Mouse (Mus musculus) forebrain, embryonic 16.5 days (tissue): ENCODE data around the gene Plekho2. TPM values are rescaled to one million over a fixed set of nuclear protein-coding genes. Genes with fewer than 3 reads are reported as not detected.
A peak's percentile ranks its signal among the peaks of the same experiment; 100 is the strongest.

Experiments
- ATAC-seq: fragments of 200-750 bp; cut with Nextera tagmentation; 2 replicates; pipeline ENCODE4 v1.8.0; 2017; ENCODE audit warnings: mild to moderate bottlenecking, moderate library complexity
- H3K27ac ChIP-seq: fragments of 300-500 bp; sonication (generic); 2 replicates; pipeline ENCODE4 v1.5.1; 2014; ENCODE audit warnings: low read length, control low read depth
- H3K27me3 ChIP-seq: fragments of 300-500 bp; sonication (generic); replicated peaks from 2 replicates; pipeline ENCODE4 v1.6.1; 2014; ENCODE audit warnings: low read length; ENCODE audit not compliant: control insufficient read depth, insufficient read depth
- H3K36me3 ChIP-seq: fragments of 300-500 bp; sonication (generic); 2 replicates; pipeline ENCODE4 v1.6.1; 2014; ENCODE audit not compliant: control insufficient read depth, insufficient read depth
- H3K4me1 ChIP-seq: fragments of 300-500 bp; sonication (generic); replicated peaks from 2 replicates; pipeline ENCODE4 v1.6.1; 2014; ENCODE audit warnings: low read length; ENCODE audit not compliant: control insufficient read depth, insufficient read depth
- H3K4me2 ChIP-seq: fragments of 300-500 bp; sonication (generic); 2 replicates; pipeline ENCODE4 v1.6.1; 2014; ENCODE audit warnings: mild to moderate bottlenecking, low read length, control low read depth
- H3K4me3 ChIP-seq: fragments of 300-500 bp; sonication (generic); replicated peaks from 2 replicates; pipeline ENCODE4 v1.5.1; 2014; ENCODE audit warnings: mild to moderate bottlenecking, low read length, control low read depth
- H3K9ac ChIP-seq: fragments of 300-500 bp; sonication (generic); replicated peaks from 2 replicates; pipeline ENCODE4 v1.6.1; 2014; ENCODE audit warnings: low read depth, low read length, control low read depth
- H3K9me3 ChIP-seq: fragments of 300-500 bp; sonication (generic); 2 replicates; pipeline ENCODE4 v1.6.1; 2016; ENCODE audit warnings: low read length; ENCODE audit not compliant: control insufficient read depth
- WGBS: fragments of 180-500 bp; shearing (Covaris S2); extraction: QIAGEN DNeasy Blood & Tissue Kit; methylation state at CpG from one replicate; pipeline ENCODE4 v1.1.7; 2014; 5-methylcytosine and 5-hydroxymethylcytosine counted together
- polyA plus RNA-seq: library from polyadenylated mRNA; unstranded; fragments of >200 nt; fragmentation: Nextera tagmentation; extraction: Ambion mirVana; gene quantifications from 2 replicates; pipeline ENCODE4 v1.2.1, GENCODE M21; 2015

Gene Plekho2
- polyA plus RNA-seq, 1 experiment from 2014 or later, result 4.7 TPM

GRCm38 (mm10) chr9:65587573-65588358, 7.9 kb upstream of the Plekho2 start:
- H3K27ac ChIP-seq, result no peak overlapping the region
- H3K9me3 ChIP-seq, result no peaks in the 10 kb centered on the region
- H3K9ac ChIP-seq, result peak overlapping the region; percentile 56
- H3K27me3 ChIP-seq, result no peaks in the 10 kb centered on the region
- peak overlapping the region; percentile 95 for H3K4me2 ChIP-seq
- H3K36me3 ChIP-seq, result no peaks in the 10 kb centered on the region
- peak; percentile 53 for ATAC-seq
- peaks cover 30% of the 10 kb centered on the region for H3K4me1 ChIP-seq
- H3K4me3 ChIP-seq, result peak overlapping the region; percentile 58
- under 1% methylated on average over 64 of the region's 64 CpGs for WGBS

GRCm38 (mm10) chr9:65587270-65587572, 7.4 kb upstream of the Plekho2 start:
- ATAC-seq, result 0 out of 2 replicates have a peak, but pooled peaks have one; percentile 15
- Histone ChIP-seq H3K9me3 (no peaks in the 10 kb centered on the region), H3K9ac (peak overlapping the region; percentile 56), H3K4me2 (peak overlapping the region; percentile 95), H3K27ac (no peak overlapping the region), H3K27me3 (no peaks in the 10 kb centered on the region), H3K36me3 (no peaks in the 10 kb centered on the region), H3K4me1 (peaks cover 30% of the 10 kb centered on the region), H3K4me3 (peak overlapping the region; percentile 58)
- 0% methylated on average over 6 of the region's 6 CpGs for WGBS

GRCm38 (mm10) chr9:65586406-65587269, 6.8 kb upstream of the Plekho2 start, which contains the start of gene Pif1:
Gene Pif1 (plus strand): TSS chr9:65587160.
- Histone ChIP-seq H3K27me3 (no peaks in the 10 kb centered on the region), H3K36me3 (no peaks in the 10 kb centered on the region), H3K27ac (peak within 1 kb of the TSS; percentile 30; the same call in 1 of the 2 replicates), H3K4me2 (peak within 1 kb of the TSS; percentile 95), H3K9ac (peak within 1 kb of the TSS; percentile 56), H3K9me3 (no peaks in the 10 kb centered on the region), H3K4me1 (peaks cover 30% of the 10 kb centered on the region), H3K4me3 (peak within 1 kb of the TSS; percentile 58)
- WGBS, result 10% methylated on average over 28 of the region's 28 CpGs
- peak; percentile 94 for ATAC-seq

- no peak for ATAC-seq
- Histone ChIP-seq H3K4me2 (no peak overlapping the region), H3K27me3 (no peaks in the 10 kb centered on the region), H3K4me3 (no peak overlapping the region), H3K27ac (no peak overlapping the region), H3K9me3 (no peaks in the 10 kb centered on the region), H3K36me3 (no peaks in the 10 kb centered on the region), H3K9ac (no peak overlapping the region), H3K4me1 (peaks cover 20% of the 10 kb centered on the region)
- WGBS, result 32% methylated on average over 8 of the region's 8 CpGs
These were observed 3.2 kb upstream of the Plekho2 start for GRCm38 (mm10) chr9:65583045-65583444.

GRCm38 (mm10) chr9:65580401-65581256, 789 bp upstream of the Plekho2 start:
- H3K36me3 ChIP-seq, result no peaks in the 10 kb centered on the region
- H3K27me3 ChIP-seq, result no peaks in the 10 kb centered on the region
- no peaks in the 10 kb centered on the region for H3K9me3 ChIP-seq
- peak overlapping the region; percentile 67 for H3K4me2 ChIP-seq
- H3K9ac ChIP-seq, result peak overlapping the region; percentile 57
- peaks cover 13% of the 10 kb centered on the region for H3K4me1 ChIP-seq
- no peak overlapping the region for H3K27ac ChIP-seq
- 6% methylated on average over 23 of the region's 29 CpGs for WGBS
- peak; percentile 69 for ATAC-seq
- peak overlapping the region; percentile 63 for H3K4me3 ChIP-seq

GRCm38 (mm10) chr9:65578801-65579249, 1.0 kb downstream of the Plekho2 start:
- H3K4me2 ChIP-seq, result no peak overlapping the region
- no peak for ATAC-seq
- H3K36me3 ChIP-seq, result no peaks in the 10 kb centered on the region
- H3K4me1 ChIP-seq, result peaks cover 15% of the 10 kb centered on the region
- no peaks in the 10 kb centered on the region for H3K9me3 ChIP-seq
- no peak overlapping the region for H3K27ac ChIP-seq
- 68% methylated on average over 9 of the region's 9 CpGs for WGBS
- no peaks in the 10 kb centered on the region for H3K27me3 ChIP-seq
- H3K9ac ChIP-seq, result no peak overlapping the region
- peak overlapping the region; percentile 63; the same call in 1 of the 2 replicates for H3K4me3 ChIP-seq

- H3K4me1 ChIP-seq, result peaks cover 15% of the 10 kb centered on the region
- no peak overlapping the region for H3K4me2 ChIP-seq
- H3K27ac ChIP-seq, result no peak overlapping the region
- no peaks in the 10 kb centered on the region for H3K9me3 ChIP-seq
- WGBS, result 89% methylated on average over 4 of the region's 4 CpGs
- H3K36me3 ChIP-seq, result no peaks in the 10 kb centered on the region
- no peaks in the 10 kb centered on the region for H3K27me3 ChIP-seq
- H3K9ac ChIP-seq, result no peak overlapping the region
- no peak for ATAC-seq
- no peak overlapping the region for H3K4me3 ChIP-seq
These were observed 2.2 kb downstream of the Plekho2 start for GRCm38 (mm10) chr9:65577511-65578196.

- Histone ChIP-seq H3K27me3 (no peaks in the 10 kb centered on the region), H3K9me3 (no peaks in the 10 kb centered on the region), H3K36me3 (no peaks in the 10 kb centered on the region), H3K4me2 (no peak overlapping the region), H3K4me3 (no peak overlapping the region), H3K9ac (no peak overlapping the region), H3K27ac (no peak overlapping the region), H3K4me1 (peaks cover 15% of the 10 kb centered on the region)
- no peak for ATAC-seq
- 31% methylated on average over 7 of the region's 7 CpGs for WGBS
These were observed 2.9 kb downstream of the Plekho2 start for GRCm38 (mm10) chr9:65576861-65577510.
